Mouse (Mus musculus): ENCODE results near the gene Tmem59l.

GRCm38 (mm10) chr8:70519606-70520005 lies 32.4 kb upstream of the Tmem59l start:
- TF ChIP-seq CTCF (IDR thresholded peaks at IDR 0.05; ENCODE audit: insufficient read depth, low read depth, low read length) (no peak), POLR2A (IDR thresholded peaks at IDR 0.05; ENCODE audit: insufficient read depth, low read depth, low read length) (no peak)

All from olfactory bulb, adult 2 months (tissue).